Mouse (Mus musculus) cerebellum, adult 2 months (tissue): ENCODE data around the gene Nrbf2.

Source experiments
- CTCF ChIP-seq: fragments of 200-500 bp; IDR thresholded peaks from 2 replicates; pipeline ENCODE4 v1.5.1; 2011; ENCODE audit warnings: low read depth, mild to moderate bottlenecking, control low read depth, low read length, moderate library complexity, borderline replicate concordance; ENCODE audit not compliant: insufficient read depth
- POLR2A ChIP-seq: fragments of 200-500 bp; IDR thresholded peaks from 2 replicates; pipeline ENCODE4 v1.6.1; 2011; ENCODE audit warnings: low read length, control low read depth, borderline replicate concordance; ENCODE audit not compliant: insufficient read depth

GRCm38 (mm10) chr10:67275916-67276315 lies 9.2 kb downstream of the Nrbf2 start:
- TF ChIP-seq POLR2A (no peak), CTCF (no peak)
